Mouse (Mus musculus) intestine, embryonic 15.5 days (tissue): ENCODE results near the gene Il22ra1. TPM values are rescaled to one million over a fixed set of nuclear protein-coding genes. Genes with fewer than 3 reads are reported as not detected.
A peak's percentile ranks its signal among the peaks of the same experiment; 100 is the strongest.

Experiments
- ATAC-seq: fragments of 200-750 bp; cut with Nextera tagmentation; 2 replicates; pipeline ENCODE4 v1.8.0; 2017; ENCODE audit warnings: moderate TSS enrichment, moderate library complexity
- H3K27ac ChIP-seq: fragments of 300-500 bp; sonication (generic); 2 replicates; pipeline ENCODE4 v1.5.1; 2015; ENCODE audit warnings: mild to moderate bottlenecking, inconsistent platforms
- H3K27me3 ChIP-seq: fragments of 300-500 bp; sonication (generic); replicated peaks from 2 replicates; pipeline ENCODE4 v1.6.1; 2015; ENCODE audit warnings: inconsistent platforms
- H3K36me3 ChIP-seq: fragments of 300-500 bp; sonication (generic); 2 replicates; pipeline ENCODE4 v1.6.1; 2015; ENCODE audit warnings: inconsistent platforms
- H3K4me1 ChIP-seq: fragments of 300-500 bp; sonication (generic); replicated peaks from 2 replicates; pipeline ENCODE4 v1.6.1; 2015; ENCODE audit warnings: inconsistent platforms
- H3K4me2 ChIP-seq: fragments of 300-500 bp; sonication (generic); replicated peaks from 2 replicates; pipeline ENCODE4 v1.6.1; 2015; ENCODE audit warnings: mild to moderate bottlenecking, inconsistent platforms
- H3K4me3 ChIP-seq: fragments of 300-500 bp; sonication (generic); replicated peaks from 2 replicates; pipeline ENCODE4 v1.5.1; 2015; ENCODE audit warnings: inconsistent platforms
- H3K9ac ChIP-seq: fragments of 300-500 bp; sonication (generic); 2 replicates; pipeline ENCODE4 v1.6.1; 2015; ENCODE audit warnings: inconsistent platforms
- H3K9me3 ChIP-seq: fragments of 300-500 bp; sonication (generic); 2 replicates; pipeline ENCODE4 v1.6.1; 2016; ENCODE audit warnings: inconsistent platforms
- WGBS: fragments of 180-500 bp; shearing (Covaris S2); methylation state at CpG from one replicate; pipeline ENCODE4 v1.1.7; 2015; 5-methylcytosine and 5-hydroxymethylcytosine counted together
- polyA plus RNA-seq: library from polyadenylated mRNA; unstranded; fragments of >200 nt; fragmentation: Nextera tagmentation; extraction: Ambion mirVana; gene quantifications from 2 replicates; pipeline ENCODE4 v1.2.1, GENCODE M21; 2015

Gene Il22ra1
- 4.7 and 6.5 TPM in 2 replicates for polyA plus RNA-seq

DNA sequence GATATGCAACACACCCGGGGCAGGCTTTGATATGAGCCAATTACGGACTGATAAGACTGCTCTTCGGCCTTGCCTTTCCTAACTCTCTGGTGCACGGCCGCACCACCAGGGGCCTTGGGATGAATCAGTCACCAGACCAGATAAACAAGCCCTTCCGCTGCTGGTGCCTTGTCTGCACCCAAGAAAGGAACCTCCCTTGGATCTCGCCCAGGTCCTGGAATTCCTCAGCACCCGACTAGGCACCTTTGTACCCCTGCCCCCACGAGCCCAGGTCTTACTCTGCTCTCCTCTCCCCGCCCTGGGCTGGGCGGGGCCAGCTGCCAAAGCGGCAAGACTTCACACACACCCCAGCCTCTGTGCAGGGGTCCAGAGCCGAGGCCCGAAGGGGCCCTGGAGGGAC lies at the start of gene Il22ra1:
Il22ra1 (plus strand) TSS at position 356 of the 400 bp plus-strand sequence.
- H3K9ac ChIP-seq = peak within 1 kb of the TSS; percentile 43
- H3K36me3 ChIP-seq = no peaks in the 10 kb centered on the region
- H3K4me1 ChIP-seq = peaks cover 27% of the 10 kb centered on the region
- peak within 1 kb of the TSS; percentile 45 for H3K4me3 ChIP-seq
- WGBS = 21% methylated on average over 14 of the region's 14 CpGs
- peak; percentile 91 for ATAC-seq
- H3K4me2 ChIP-seq = peak within 1 kb of the TSS; percentile 58
- peak within 1 kb of the TSS; percentile 81 for H3K27ac ChIP-seq
- no peaks in the 10 kb centered on the region for H3K27me3 ChIP-seq
- no peaks in the 10 kb centered on the region for H3K9me3 ChIP-seq

GRCm38 (mm10) chr4:135679316-135679715 lies 48.7 kb upstream of the Il22ra1 start:
- Histone ChIP-seq H3K4me3 (no peak overlapping the region), H3K36me3 (no peaks in the 10 kb centered on the region), H3K9ac (no peak overlapping the region), H3K4me1 (no peaks in the 10 kb centered on the region), H3K27me3 (no peaks in the 10 kb centered on the region), H3K9me3 (no peaks in the 10 kb centered on the region), H3K4me2 (no peak overlapping the region), H3K27ac (no peak overlapping the region)
- ATAC-seq = no peak
- 71% methylated on average over 4 of the region's 4 CpGs for WGBS

- H3K4me1 ChIP-seq = 0 out of 2 replicates have a peak, but pooled peaks cover 2% of the 10 kb centered on the region
- H3K36me3 ChIP-seq = no peaks in the 10 kb centered on the region
- no peaks in the 10 kb centered on the region for H3K9me3 ChIP-seq
- no peak overlapping the region for H3K4me2 ChIP-seq
- no peak overlapping the region for H3K27ac ChIP-seq
- 76% methylated on average over 5 of the region's 5 CpGs for WGBS
- ATAC-seq = no peak
- H3K4me3 ChIP-seq = no peak overlapping the region
- H3K9ac ChIP-seq = no peak overlapping the region
- H3K27me3 ChIP-seq = no peaks in the 10 kb centered on the region
Measured at GRCm38 (mm10) chr4:135681789-135682188, 46.2 kb upstream of the Il22ra1 start.

DNA sequence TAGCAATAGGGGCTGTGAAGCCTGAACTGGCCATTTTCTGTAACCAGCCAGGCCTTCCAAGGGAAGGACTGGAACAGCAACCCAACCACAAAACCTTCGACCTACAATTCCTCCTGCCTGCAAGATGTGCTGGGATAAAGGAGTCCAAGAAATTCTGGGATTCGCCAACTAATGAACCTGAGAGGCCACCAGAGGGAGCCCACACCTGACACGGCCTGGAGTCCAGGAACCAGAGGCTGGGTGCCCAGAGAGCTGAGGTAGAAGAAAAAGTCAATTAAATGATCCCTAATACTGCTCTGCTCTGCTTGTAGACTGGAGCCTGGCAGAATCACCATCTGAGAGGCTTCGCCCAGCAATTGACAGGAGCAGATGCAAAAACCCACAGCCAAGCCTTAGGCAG lies 44.4 kb upstream of the Il22ra1 start:
- H3K36me3 ChIP-seq = no peaks in the 10 kb centered on the region
- no peak overlapping the region for H3K4me2 ChIP-seq
- H3K4me1 ChIP-seq = 0 out of 2 replicates have a peak, but pooled peaks cover 2% of the 10 kb centered on the region
- H3K27me3 ChIP-seq = no peaks in the 10 kb centered on the region
- no peak overlapping the region for H3K27ac ChIP-seq
- H3K9ac ChIP-seq = no peak overlapping the region
- WGBS = 22% methylated on average over 4 of the region's 4 CpGs
- ATAC-seq = no peak
- H3K4me3 ChIP-seq = no peak overlapping the region
- H3K9me3 ChIP-seq = no peaks in the 10 kb centered on the region

DNA sequence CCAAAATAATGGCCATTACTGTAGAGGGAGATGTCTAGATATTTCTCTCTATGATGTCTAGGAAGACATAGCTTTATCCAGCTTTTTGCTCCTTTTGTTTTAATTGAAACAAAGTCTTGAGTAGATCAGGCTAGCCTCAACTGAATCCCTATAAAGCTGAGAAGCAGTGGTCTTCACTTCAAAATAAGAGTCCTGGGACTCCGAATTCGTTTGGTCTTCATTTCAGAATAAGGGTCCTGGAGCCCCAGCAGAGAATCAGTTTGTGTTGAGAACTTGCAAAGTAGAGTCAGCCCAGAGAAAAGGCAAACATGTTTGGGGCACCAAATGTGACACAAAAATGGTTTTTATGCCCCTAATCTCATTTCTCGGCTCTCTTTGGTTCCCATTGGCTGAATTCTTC lies 43.2 kb upstream of the Il22ra1 start:
- H3K4me3 ChIP-seq = no peak overlapping the region
- 0 out of 2 replicates have a peak, but pooled peaks cover 2% of the 10 kb centered on the region for H3K4me1 ChIP-seq
- H3K27me3 ChIP-seq = no peaks in the 10 kb centered on the region
- H3K4me2 ChIP-seq = no peak overlapping the region
- no peak for ATAC-seq
- no peak overlapping the region for H3K27ac ChIP-seq
- 35% methylated on average over 3 of the region's 3 CpGs for WGBS
- H3K9ac ChIP-seq = no peak overlapping the region
- no peaks in the 10 kb centered on the region for H3K9me3 ChIP-seq
- H3K36me3 ChIP-seq = no peaks in the 10 kb centered on the region

- peak within 1 kb of the TSS; percentile 67 for H3K27ac ChIP-seq
- peak within 1 kb of the TSS; percentile 66 for H3K9ac ChIP-seq
- 0 out of 2 replicates have a peak, but pooled peaks cover 2% of the 10 kb centered on the region for H3K4me1 ChIP-seq
- ATAC-seq = peak; percentile 85
- WGBS = under 1% methylated on average over 41 of the region's 41 CpGs
- peak within 1 kb of the TSS; percentile 93 for H3K4me2 ChIP-seq
- no peaks in the 10 kb centered on the region for H3K27me3 ChIP-seq
- no peaks in the 10 kb centered on the region for H3K36me3 ChIP-seq
- no peaks in the 10 kb centered on the region for H3K9me3 ChIP-seq
- peak within 1 kb of the TSS; percentile 59 for H3K4me3 ChIP-seq
Measured at GRCm38 (mm10) chr4:135685906-135686567, 41.9 kb upstream of the Il22ra1 start, which contains the start of gene Ifnlr1. Gene Ifnlr1, plus strand, starts transcription at chr4:135686287.

- 1% methylated on average over 21 of the region's 21 CpGs for WGBS
- H3K4me2 ChIP-seq = peak overlapping the region; percentile 93
- peak overlapping the region; percentile 59 for H3K4me3 ChIP-seq
- peak; percentile 42 for ATAC-seq
- H3K36me3 ChIP-seq = no peaks in the 10 kb centered on the region
- H3K9ac ChIP-seq = peak overlapping the region; percentile 66
- peak overlapping the region; percentile 67 for H3K27ac ChIP-seq
- H3K9me3 ChIP-seq = no peaks in the 10 kb centered on the region
- 0 out of 2 replicates have a peak, but pooled peaks cover 2% of the 10 kb centered on the region for H3K4me1 ChIP-seq
- no peaks in the 10 kb centered on the region for H3K27me3 ChIP-seq
Measured at GRCm38 (mm10) chr4:135686568-135686953, 41.4 kb upstream of the Il22ra1 start.

- WGBS = 89% methylated on average over 7 of the region's 7 CpGs
- Histone ChIP-seq H3K27me3 (no peaks in the 10 kb centered on the region), H3K9ac (no peak overlapping the region), H3K4me1 (0 out of 2 replicates have a peak, but pooled peaks cover 2% of the 10 kb centered on the region), H3K4me3 (no peak overlapping the region), H3K4me2 (no peak overlapping the region), H3K27ac (no peak overlapping the region), H3K36me3 (no peaks in the 10 kb centered on the region), H3K9me3 (no peaks in the 10 kb centered on the region)
- no peak for ATAC-seq
Measured at GRCm38 (mm10) chr4:135689797-135690196, 38.2 kb upstream of the Il22ra1 start.

DNA sequence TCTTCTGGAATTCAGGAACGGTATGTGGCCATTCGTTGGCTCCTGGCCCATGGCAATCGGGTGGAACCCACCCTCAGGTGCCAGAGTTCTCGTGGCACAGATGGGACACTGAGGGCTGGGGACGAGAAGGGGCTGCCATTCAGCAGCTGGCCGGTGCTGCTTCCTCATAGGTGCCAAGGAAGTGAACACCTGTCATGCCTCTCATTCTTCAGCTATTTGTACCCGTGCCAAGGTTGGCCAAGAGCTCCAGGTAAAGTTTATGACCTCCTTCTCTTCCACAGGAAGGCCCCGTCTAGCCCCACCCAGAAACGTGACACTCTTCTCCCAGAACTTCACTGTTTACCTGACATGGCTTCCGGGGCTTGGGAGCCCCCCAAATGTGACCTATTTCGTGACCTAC lies 37.7 kb upstream of the Il22ra1 start:
- WGBS = 68% methylated on average over 11 of the region's 11 CpGs
- H3K4me1 ChIP-seq = no peaks in the 10 kb centered on the region

DNA sequence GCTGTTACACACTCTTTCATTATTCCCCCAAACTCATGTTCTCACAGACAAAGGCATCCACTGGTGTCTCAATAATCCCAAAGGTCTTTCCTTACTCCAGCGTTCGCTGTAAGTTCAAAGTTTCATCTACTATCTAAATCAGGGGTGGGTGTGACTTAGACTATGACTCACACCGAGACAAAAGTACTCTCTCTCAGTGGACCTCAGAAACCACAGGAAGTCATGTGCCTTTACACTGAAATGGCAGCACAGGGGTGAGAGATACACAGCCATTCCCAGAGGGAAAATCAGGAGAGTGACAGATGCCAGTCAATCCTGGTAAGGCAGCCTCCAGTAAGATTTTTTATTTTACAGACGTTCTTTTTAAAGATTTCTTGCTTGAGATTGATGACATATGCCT lies 35.1 kb upstream of the Il22ra1 start:
- no peaks in the 10 kb centered on the region for H3K27me3 ChIP-seq
- H3K4me3 ChIP-seq = no peak overlapping the region
- H3K4me1 ChIP-seq = no peaks in the 10 kb centered on the region
- H3K9me3 ChIP-seq = no peaks in the 10 kb centered on the region
- no peaks in the 10 kb centered on the region for H3K36me3 ChIP-seq
- ATAC-seq = peak; percentile 80
- H3K4me2 ChIP-seq = no peak overlapping the region
- WGBS = 61% methylated on average over 4 of the region's 4 CpGs
- no peak overlapping the region for H3K27ac ChIP-seq
- no peak overlapping the region for H3K9ac ChIP-seq

More for the DNA sequence above, 37.7 kb upstream of the Il22ra1 start:
- Histone ChIP-seq H3K9ac (no peak overlapping the region), H3K27ac (no peak overlapping the region), H3K36me3 (no peaks in the 10 kb centered on the region), H3K4me2 (no peak overlapping the region), H3K4me3 (no peak overlapping the region), H3K9me3 (no peaks in the 10 kb centered on the region), H3K27me3 (no peaks in the 10 kb centered on the region)
- ATAC-seq = no peak

DNA sequence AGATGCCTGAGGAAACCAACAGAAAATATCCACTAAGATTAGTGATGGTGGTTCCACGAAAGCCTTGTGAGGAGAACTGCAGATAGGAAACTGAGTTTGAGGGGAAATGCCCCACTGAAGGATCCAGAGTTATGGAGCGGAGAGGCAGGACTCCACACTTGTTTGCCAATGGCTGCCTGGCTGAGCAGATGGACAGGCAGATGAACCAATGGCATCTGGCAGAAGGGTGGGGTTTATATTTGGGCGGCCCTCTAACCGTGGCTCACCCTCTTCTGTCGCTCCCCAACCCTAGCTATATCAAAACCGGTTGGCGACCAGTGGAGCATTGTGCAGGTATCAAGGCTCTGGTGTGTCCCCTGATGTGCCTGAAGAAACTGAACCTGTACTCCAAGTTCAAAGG lies 29.5 kb upstream of the Il22ra1 start:
- WGBS = 88% methylated on average over 7 of the region's 7 CpGs
- 0 out of 2 replicates have a peak, but pooled peaks cover 3% of the 10 kb centered on the region for H3K4me1 ChIP-seq
- H3K9ac ChIP-seq = no peak overlapping the region
- no peaks in the 10 kb centered on the region for H3K9me3 ChIP-seq
- no peak overlapping the region for H3K27ac ChIP-seq
- no peak overlapping the region for H3K4me2 ChIP-seq
- no peaks in the 10 kb centered on the region for H3K27me3 ChIP-seq
- no peak for ATAC-seq
- no peaks in the 10 kb centered on the region for H3K36me3 ChIP-seq
- H3K4me3 ChIP-seq = no peak overlapping the region

- H3K36me3 ChIP-seq = no peaks in the 10 kb centered on the region
- 0 out of 2 replicates have a peak, but pooled peaks cover 3% of the 10 kb centered on the region for H3K4me1 ChIP-seq
- no peaks in the 10 kb centered on the region for H3K27me3 ChIP-seq
- H3K4me2 ChIP-seq = no peak overlapping the region
- H3K27ac ChIP-seq = no peak overlapping the region
- H3K9me3 ChIP-seq = no peaks in the 10 kb centered on the region
- no peak overlapping the region for H3K9ac ChIP-seq
- no peak for ATAC-seq
- 58% methylated on average over 13 of the region's 13 CpGs for WGBS
- no peak overlapping the region for H3K4me3 ChIP-seq
Measured at GRCm38 (mm10) chr4:135703497-135703896, 24.5 kb upstream of the Il22ra1 start.

- H3K9me3 ChIP-seq = no peaks in the 10 kb centered on the region
- no peaks in the 10 kb centered on the region for H3K27me3 ChIP-seq
- no peak overlapping the region for H3K27ac ChIP-seq
- ATAC-seq = no peak
- no peak overlapping the region for H3K9ac ChIP-seq
- H3K4me2 ChIP-seq = no peak overlapping the region
- 63% methylated on average over 6 of the region's 6 CpGs for WGBS
- no peaks in the 10 kb centered on the region for H3K36me3 ChIP-seq
- 0 out of 2 replicates have a peak, but pooled peaks cover 3% of the 10 kb centered on the region for H3K4me1 ChIP-seq
- H3K4me3 ChIP-seq = no peak overlapping the region
Measured at GRCm38 (mm10) chr4:135704016-135704415, 24.0 kb upstream of the Il22ra1 start.
